Mouse (Mus musculus) heart, embryonic 10.5 days (tissue): ENCODE measurements at regions not wholly inside any gene's neighbourhood (a gene's known extent, or its start where the extent isn't known, plus 50 kb on each side); places are given as distances from the start of the nearest gene placed in this dataset.

Source experiments
- DNase-seq: peaks from one replicate; pipeline ENCODE4 v3.0.0-alpha.2; 2017; ENCODE audit warnings: low spot score
- H3K27ac ChIP-seq: fragments of 300-500 bp; sonication (generic); 2 replicates; pipeline ENCODE4 v1.5.1; 2016; ENCODE audit warnings: mild to moderate bottlenecking
- H3K27me3 ChIP-seq: fragments of 300-500 bp; sonication (generic); 2 replicates; pipeline ENCODE4 v1.6.1; 2016; ENCODE audit warnings: mild to moderate bottlenecking; ENCODE audit not compliant: poor library complexity, insufficient read depth, severe bottlenecking
- H3K36me3 ChIP-seq: fragments of 300-500 bp; sonication (generic); 2 replicates; pipeline ENCODE4 v1.6.1; 2016; ENCODE audit warnings: mild to moderate bottlenecking, moderate library complexity
- H3K4me1 ChIP-seq: fragments of 300-500 bp; sonication (generic); 2 replicates; pipeline ENCODE4 v1.6.1; 2016; ENCODE audit warnings: mild to moderate bottlenecking
- H3K4me3 ChIP-seq: fragments of 300-500 bp; sonication (generic); 2 replicates; pipeline ENCODE4 v1.5.1; 2016; ENCODE audit warnings: mild to moderate bottlenecking, moderate library complexity
- H3K9me3 ChIP-seq: fragments of 300-500 bp; sonication (generic); 2 replicates; pipeline ENCODE4 v1.6.1; 2016; ENCODE audit warnings: mild to moderate bottlenecking, moderate library complexity
- WGBS: fragments of 180-500 bp; shearing (Covaris S2); methylation state at CpG from one replicate; pipeline ENCODE4 v1.1.7; 2016; 5-methylcytosine and 5-hydroxymethylcytosine counted together

DNA sequence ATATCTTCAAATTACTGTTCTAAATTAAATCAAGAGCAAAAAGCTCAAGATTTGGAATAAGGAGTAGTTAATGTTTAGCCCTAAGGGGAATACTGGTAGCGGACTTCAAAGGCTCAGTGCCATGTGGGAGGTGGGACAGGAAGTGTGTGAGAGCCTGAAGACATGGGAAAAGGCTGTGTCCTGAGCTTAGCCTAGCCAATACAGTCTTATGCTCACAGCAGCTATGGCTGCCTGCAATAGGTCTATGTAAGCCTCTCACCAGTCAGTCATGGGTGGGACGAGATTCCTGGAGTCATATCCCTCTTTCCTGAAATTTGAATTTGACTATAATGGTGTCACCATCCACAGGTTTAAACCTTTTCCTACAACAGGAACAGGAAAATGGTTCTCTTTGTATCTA is 173.7 kb downstream of the Spry2 start:
- 72% methylated on average over 2 of the region's 2 CpGs for WGBS
- H3K4me1 ChIP-seq = no peaks in the 10 kb centered on the region
- H3K27me3 ChIP-seq = no peaks in the 10 kb centered on the region
- H3K27ac ChIP-seq = no peak overlapping the region
- H3K4me3 ChIP-seq = no peak overlapping the region
- DNase-seq = no peak
- H3K9me3 ChIP-seq = no peaks in the 10 kb centered on the region
- no peaks in the 10 kb centered on the region for H3K36me3 ChIP-seq

DNA sequence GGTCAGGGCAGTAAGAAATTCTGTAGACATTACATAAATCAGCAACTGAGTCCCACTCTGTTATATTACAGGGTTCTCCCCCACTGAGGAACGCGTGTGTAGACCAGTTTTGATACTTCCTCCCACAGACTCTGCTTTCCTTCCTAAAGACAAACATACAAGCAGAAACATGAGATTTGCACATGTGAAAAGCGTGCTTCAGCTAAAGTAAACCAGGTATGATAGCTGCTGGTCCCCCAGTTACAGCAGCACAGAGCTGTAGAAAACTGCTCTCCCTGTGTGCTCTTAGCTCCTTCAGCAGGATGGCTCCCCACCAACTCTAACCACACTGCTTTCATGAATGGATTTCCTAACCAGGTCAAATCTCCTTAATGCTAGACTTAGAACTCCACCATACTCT is 175.0 kb downstream of the Spry2 start:
- Histone ChIP-seq H3K27me3 (no peaks in the 10 kb centered on the region), H3K4me3 (no peak overlapping the region), H3K4me1 (no peaks in the 10 kb centered on the region), H3K36me3 (no peaks in the 10 kb centered on the region), H3K27ac (no peak overlapping the region), H3K9me3 (no peaks in the 10 kb centered on the region)
- no peak for DNase-seq
- 90% methylated on average over 3 of the region's 3 CpGs for WGBS

DNA sequence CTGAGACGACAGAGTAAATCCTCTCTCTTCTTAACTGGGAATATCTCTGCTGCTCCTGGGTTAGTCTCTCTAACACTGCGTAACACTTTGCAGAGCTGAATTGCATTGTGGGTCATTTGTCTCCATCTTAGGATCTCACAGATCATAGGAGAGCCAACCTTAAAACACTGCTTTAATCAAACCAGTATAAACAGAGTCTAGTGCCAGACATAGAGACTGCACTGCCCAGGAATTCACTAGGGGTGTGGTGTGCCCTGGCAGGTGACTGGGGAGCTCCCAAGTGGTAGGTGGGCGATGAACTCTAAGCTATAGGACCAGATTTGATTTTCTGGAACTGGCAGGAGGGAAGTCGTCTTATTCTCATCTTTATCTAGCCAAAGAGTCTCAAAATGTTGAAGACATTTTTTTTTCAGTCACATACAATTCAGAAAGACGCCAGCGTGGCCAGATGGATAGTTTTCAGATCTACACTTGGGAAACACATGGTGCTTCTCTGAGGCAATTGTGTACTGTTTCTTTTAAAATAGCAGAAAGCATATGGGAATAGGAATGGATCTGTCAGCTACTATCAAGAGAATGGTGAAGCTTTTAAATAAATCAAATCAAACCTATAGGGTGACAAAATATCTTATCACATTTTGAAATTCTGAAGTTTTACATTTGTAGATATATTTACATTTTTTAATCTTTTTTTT is 175.7 kb downstream of the Spry2 start:
- Histone ChIP-seq H3K36me3 (no peaks in the 10 kb centered on the region), H3K4me1 (no peaks in the 10 kb centered on the region), H3K4me3 (no peak overlapping the region), H3K27ac (no peak overlapping the region), H3K9me3 (no peaks in the 10 kb centered on the region), H3K27me3 (no peaks in the 10 kb centered on the region)
- 87% methylated on average over 6 of the region's 6 CpGs for WGBS
- DNase-seq = no peak

DNA sequence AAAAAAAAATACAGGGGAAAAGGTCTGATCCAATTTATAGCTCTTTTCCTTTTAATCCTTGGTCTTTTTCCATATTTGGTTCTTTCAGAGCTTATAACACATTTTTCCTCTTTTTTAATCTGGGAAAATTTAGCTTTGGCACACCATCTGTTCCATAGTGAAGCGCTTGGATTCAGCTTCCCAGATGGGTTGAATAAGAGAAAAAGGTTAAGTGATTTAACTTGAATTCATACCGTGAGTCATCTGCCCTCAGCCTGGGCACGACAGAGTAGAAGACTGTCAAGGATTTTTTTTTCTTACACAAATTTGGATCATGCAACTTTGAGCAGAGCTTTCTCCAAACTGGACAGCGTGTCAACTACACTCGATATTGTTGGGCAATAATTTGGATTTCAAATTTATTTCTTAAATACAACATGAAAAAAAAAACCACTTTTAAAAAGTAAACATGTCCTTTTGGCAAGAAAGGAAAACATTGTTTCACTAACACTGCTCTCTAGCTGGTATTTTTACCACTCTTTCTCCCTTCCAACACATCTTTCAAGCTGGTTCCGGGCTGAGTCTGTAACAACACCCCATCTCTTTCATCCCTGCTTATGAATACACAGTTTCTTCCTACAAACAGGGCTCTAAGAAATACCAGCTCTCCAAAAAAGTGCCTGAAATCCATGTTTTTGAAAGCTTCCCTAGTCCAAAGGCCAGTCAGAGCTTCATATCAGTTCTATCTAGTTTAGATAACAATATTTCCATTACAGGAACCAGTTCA is 177.8 kb downstream of the Spry2 start:
- Histone ChIP-seq H3K27ac (no peak overlapping the region), H3K4me1 (no peaks in the 10 kb centered on the region), H3K9me3 (no peaks in the 10 kb centered on the region), H3K4me3 (no peak overlapping the region), H3K27me3 (no peaks in the 10 kb centered on the region), H3K36me3 (no peaks in the 10 kb centered on the region)
- 83% methylated on average over 6 of the region's 6 CpGs for WGBS
- no peak for DNase-seq

DNA sequence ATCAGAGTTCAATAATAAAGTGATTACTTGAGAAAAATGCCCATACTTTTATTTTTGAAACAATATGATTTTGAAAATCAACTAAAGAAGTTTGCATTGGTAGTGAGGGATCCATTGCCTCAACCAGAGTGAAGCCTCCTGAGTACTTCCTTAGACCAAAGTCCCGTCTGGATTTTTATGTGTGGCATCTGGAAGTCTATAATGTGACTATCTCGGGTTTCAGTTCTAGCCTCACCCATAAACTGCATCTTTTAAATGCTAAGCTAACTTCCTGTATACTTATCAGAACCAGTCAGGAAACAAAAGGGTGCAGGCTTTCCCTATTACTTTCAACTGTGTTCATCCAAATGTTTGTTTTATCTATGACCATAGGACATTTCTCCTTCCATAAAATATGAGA is 178.8 kb downstream of the Spry2 start:
- Histone ChIP-seq H3K4me1 (no peaks in the 10 kb centered on the region), H3K36me3 (no peaks in the 10 kb centered on the region), H3K4me3 (no peak overlapping the region), H3K27ac (no peak overlapping the region), H3K9me3 (no peaks in the 10 kb centered on the region), H3K27me3 (no peaks in the 10 kb centered on the region)
- no peak for DNase-seq
- WGBS = 51% methylated on average over 2 of the region's 2 CpGs

DNA sequence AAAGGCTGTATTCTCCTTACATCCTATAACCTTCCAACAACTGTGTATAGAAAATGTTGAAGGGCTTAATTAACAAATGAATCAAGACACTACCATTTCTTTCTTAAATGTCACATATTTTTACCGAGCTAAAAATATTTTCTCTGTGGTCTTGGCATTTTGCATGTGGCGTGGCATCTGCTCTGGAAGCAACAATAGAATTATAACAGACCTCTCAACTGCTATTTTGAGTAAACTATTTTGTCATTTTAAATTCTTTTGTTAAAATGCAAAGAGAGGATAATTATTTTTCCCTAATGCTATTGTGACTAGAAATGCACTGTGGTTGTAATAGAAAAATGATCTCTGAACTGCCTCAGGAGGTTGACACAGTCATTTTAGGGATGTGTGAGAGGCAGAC is 187.9 kb downstream of the Spry2 start:
- Histone ChIP-seq H3K4me3 (no peak overlapping the region), H3K36me3 (no peaks in the 10 kb centered on the region), H3K27me3 (no peaks in the 10 kb centered on the region), H3K4me1 (no peaks in the 10 kb centered on the region), H3K27ac (no peak overlapping the region), H3K9me3 (no peaks in the 10 kb centered on the region)
- DNase-seq = no peak
- WGBS = 78% methylated on average over 2 of the region's 2 CpGs

DNA sequence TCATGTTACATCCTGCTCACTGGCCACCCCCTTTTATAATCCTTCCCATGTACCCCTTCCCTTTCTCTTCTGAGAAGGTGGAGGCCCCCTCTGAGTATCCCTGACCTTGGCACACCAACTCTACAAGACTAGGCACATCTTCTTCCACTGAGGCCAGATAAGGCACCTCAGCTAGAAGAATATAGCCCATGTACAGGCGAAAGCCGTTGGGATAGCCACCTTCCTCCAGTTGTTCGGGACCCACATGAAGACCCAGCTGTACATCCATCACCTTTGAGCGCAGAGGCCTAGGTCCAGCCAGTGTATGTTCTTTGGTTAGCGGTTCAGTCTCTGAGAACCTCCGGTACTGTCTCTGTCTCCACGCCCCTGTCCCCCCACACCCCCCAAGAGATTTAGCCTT is 189.9 kb downstream of the Spry2 start:
- H3K36me3 ChIP-seq = no peaks in the 10 kb centered on the region
- no peaks in the 10 kb centered on the region for H3K4me1 ChIP-seq
- no peak overlapping the region for H3K4me3 ChIP-seq
- no peaks in the 10 kb centered on the region for H3K9me3 ChIP-seq
- no peak for DNase-seq
- H3K27me3 ChIP-seq = no peaks in the 10 kb centered on the region
- WGBS = 92% methylated on average over 7 of the region's 7 CpGs
- no peak overlapping the region for H3K27ac ChIP-seq

DNA sequence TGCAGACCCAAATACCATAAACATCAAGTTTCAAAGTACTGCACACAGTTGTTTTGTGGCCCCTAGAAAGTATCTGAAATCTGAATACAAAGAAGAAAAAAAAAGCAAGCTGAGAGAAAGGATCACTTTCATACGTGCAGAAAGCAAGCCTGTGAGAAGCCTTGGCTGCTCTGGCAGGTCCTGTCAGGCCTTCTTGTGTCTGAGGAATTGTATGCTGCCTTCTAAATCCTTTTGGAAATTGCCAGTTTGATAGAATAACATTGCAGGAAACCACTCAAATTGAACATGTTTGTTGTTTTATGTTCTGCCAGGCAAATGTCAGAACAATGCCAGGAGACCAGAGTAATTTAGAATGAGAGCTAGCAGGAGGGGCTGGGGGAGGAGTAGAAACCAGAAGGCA is 198.0 kb downstream of the Spry2 start:
- no peaks in the 10 kb centered on the region for H3K9me3 ChIP-seq
- DNase-seq = no peak
- no peak overlapping the region for H3K4me3 ChIP-seq
- no peaks in the 10 kb centered on the region for H3K36me3 ChIP-seq
- 49% methylated on average over 1 of the region's 1 CpGs for WGBS
- no peaks in the 10 kb centered on the region for H3K4me1 ChIP-seq
- H3K27ac ChIP-seq = no peak overlapping the region
- no peaks in the 10 kb centered on the region for H3K27me3 ChIP-seq

DNA sequence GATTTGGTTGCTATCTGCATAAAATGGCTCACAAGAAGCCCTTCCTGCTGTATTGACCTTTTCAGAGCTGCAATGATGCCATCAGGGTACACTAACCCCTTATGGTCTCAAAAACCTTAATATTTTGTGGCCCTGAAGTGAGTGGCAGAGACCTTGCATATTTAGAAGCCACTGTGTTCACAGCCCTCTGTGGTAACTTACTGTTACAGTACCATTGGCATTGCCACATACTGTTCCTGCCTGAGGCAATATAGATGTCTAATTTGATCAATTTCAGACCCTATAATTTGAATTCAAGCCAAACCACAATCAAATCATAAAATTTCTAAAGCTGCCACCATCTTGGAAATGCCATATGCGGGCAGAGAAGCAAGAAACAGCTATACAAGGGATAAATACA is 198.5 kb downstream of the Spry2 start:
- Histone ChIP-seq H3K4me3 (no peak overlapping the region), H3K27me3 (no peaks in the 10 kb centered on the region), H3K27ac (no peak overlapping the region), H3K4me1 (no peaks in the 10 kb centered on the region), H3K36me3 (no peaks in the 10 kb centered on the region), H3K9me3 (no peaks in the 10 kb centered on the region)
- WGBS = 88% methylated on average over 1 of the region's 1 CpGs
- DNase-seq = no peak

DNA sequence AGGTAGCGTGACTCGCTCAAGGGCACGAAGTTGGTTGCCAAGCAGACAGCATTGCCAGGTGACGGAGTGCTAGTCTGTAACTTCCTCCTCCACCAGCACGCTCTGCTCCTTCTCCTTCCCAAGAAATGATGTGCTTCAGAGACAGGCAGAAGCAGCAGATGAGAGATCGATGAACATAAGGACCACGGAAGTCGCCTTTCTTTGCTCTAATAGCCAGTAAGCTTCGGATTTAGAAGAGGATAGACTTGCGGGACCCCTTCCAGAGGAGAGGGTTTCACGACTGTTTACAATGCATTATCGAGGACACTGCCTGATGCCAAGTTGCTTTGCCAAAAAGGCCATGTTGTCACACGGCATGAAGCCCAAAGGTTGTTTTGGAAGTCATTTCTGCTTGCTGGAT is 199.2 kb downstream of the Spry2 start:
- Histone ChIP-seq H3K27ac (no peak overlapping the region), H3K4me3 (no peak overlapping the region), H3K4me1 (no peaks in the 10 kb centered on the region), H3K36me3 (no peaks in the 10 kb centered on the region), H3K9me3 (no peaks in the 10 kb centered on the region), H3K27me3 (no peaks in the 10 kb centered on the region)
- WGBS = 90% methylated on average over 13 of the region's 13 CpGs
- no peak for DNase-seq

DNA sequence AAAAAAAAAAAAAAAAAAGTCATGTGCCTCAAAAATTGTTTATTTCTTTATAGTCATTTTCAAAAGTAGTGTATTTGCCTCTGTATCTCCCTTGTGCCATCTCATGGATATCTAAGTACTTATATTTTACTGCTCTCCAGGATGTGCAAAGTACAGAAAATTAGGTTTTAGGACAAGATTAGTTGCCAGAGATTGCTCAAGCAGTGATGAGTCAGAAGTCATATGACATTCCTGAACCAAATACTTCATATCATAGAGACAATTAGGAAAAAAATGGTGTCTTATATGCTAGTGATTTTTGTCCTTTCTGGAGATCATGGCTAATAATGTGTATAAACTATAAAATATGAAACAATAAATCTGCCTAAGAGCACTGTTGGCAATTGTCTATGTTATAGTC is 201.7 kb downstream of the Spry2 start:
- no peaks in the 10 kb centered on the region for H3K4me1 ChIP-seq
- H3K27ac ChIP-seq = no peak overlapping the region
- no peaks in the 10 kb centered on the region for H3K36me3 ChIP-seq
- DNase-seq = no peak
- H3K27me3 ChIP-seq = no peaks in the 10 kb centered on the region
- H3K4me3 ChIP-seq = no peak overlapping the region
- H3K9me3 ChIP-seq = no peaks in the 10 kb centered on the region

DNA sequence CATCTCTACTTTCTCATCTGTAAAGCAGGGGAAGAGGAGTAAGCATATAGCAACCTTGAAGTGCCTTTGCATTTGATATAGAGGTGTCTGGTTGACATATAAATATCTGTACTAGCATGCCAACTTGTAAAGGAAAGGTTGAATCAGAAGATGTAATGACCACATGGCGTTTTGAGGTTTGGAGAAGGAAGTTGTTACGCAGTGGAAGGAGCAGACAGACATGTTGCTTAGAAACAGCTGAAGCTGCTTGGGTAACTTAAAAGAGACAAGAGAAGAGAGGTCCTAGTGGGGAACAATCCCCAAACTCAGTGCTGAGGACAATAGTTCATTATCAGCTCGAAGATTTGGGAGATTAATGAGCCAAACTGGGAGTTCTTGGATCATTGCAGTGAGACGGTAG is 202.9 kb downstream of the Spry2 start:
- no peak for DNase-seq
- Histone ChIP-seq H3K27me3 (no peaks in the 10 kb centered on the region), H3K4me3 (no peak overlapping the region), H3K9me3 (no peaks in the 10 kb centered on the region), H3K27ac (no peak overlapping the region), H3K36me3 (no peaks in the 10 kb centered on the region), H3K4me1 (no peaks in the 10 kb centered on the region)
- 78% methylated on average over 4 of the region's 4 CpGs for WGBS

DNA sequence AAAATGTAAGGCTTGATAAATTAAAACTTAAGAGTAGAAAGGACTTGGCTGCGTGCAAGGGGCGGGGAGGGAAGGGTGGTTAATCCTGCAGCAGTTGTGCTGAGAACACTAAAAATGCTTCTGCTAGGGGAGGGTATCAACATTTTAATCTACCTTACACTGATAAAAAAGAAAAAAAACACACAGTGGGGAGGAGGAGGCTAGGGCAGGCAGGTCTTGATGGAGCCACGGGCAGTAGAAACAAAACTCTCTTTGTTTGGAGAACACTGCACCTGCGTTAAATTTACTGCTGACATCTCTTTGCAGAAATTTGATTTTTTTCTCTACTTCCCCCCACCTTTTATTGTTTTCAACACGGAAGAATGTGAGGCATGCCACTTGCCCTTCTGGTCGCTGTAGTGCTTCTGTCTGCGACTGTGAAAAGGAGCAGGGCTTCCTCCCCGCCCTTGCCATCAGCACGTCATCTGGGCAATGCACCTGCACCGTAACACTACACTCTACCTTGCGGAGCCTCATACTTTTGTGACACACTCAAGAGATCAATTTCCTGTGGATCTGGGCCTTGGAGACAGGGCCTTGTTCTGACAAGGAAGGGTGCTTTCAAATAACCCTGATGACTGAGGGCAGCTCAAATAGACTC is 211.7 kb downstream of the Spry2 start:
- H3K9me3 ChIP-seq = no peaks in the 10 kb centered on the region
- 43% methylated on average over 11 of the region's 11 CpGs for WGBS
- DNase-seq = no peak

More for the DNA sequence above, 211.7 kb downstream of the Spry2 start:
- Histone ChIP-seq H3K4me1 (peaks cover 7% of the 10 kb centered on the region), H3K36me3 (no peaks in the 10 kb centered on the region), H3K27ac (no peak overlapping the region), H3K27me3 (no peaks in the 10 kb centered on the region), H3K4me3 (no peak overlapping the region)
